Mouse (Mus musculus) kidney, postnatal 14 days (tissue): ENCODE results near the gene Nek4.

Experiments
- DNase-seq: peaks from one replicate; pipeline ENCODE4 v3.0.0; 2022; ENCODE audit warnings: mixed read lengths

The Nek4 gene

DNA sequence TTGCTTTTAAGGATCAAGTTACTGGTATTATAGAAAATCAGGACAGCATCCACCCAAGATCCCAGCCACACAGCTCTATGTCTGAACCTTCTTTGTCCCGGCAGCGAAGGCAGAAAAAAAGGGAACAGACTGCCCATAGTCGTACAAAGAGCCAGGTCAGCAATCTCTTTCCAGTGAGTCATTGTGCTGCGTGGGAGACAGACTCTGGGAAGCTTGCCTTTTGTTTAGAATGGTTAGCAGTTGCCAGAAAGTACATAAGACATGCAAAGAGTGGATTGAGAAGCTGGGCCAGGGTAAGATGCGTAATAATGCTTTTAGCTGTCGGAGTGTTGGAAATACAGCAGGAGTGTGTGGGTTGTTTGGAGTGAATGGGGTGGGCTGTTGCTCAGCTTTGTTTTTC is 23.0 kb downstream of the Nek4 start:
- peak; percentile 38 for DNase-seq

DNA sequence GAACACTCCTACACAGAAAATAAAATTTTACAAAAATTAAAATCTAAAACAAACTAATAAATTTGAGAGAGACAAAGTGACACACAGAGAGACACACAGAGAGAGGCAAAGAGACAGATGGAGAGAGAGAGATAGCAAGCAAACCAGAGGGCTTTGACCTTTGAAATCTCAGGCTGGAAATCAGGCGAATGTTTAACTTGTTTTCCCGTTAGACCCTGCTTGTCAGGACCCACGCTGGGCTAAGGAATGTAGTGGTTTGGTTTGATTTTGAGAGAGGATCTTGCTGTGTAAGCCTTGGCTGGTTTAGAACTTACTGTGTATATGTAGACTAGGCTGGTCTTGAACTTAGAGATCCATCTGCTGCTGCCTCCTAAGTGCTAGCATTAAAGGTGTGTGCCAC is 25.0 kb downstream of the Nek4 start:
- DNase-seq: peak; percentile 61

DNA sequence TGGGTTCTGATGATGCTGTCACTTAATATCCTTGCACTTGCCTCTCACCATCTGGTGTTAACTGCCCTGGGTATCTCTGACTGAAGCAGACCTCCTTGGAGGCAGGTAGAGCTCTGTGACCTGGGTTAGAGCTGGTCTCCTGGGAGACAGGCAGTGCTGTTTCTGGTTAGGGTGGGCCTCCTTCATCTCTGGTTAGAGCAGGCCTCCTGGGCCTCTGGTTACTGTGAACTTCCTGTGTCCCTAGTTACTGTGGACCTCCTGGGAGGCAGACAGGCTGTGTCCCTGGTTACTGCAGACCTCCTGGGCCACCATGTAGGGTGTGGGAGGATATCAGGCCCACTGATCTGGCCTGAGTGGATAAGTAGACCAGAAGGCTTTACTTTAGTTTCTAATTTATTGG is 45.2 kb downstream of the Nek4 start:
- no peak for DNase-seq

DNA sequence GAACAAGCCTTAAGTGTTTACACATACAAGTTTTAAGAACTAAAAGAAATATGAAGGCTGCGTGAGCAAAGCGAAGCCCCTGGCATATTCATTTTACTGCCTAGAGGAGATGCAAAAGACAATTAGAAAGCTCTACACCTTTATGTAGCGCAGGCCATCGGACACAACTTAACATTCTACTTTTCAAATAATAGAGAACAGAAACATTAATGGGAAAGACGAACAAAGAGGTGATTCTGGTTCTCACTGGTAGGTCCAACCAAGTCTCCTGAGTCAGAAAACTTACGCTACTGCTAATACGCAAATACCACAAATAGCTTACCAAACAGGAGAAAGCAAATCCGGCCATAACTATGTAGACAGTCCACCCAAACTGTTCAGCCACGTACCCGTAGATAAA is 49.2 kb downstream of the Nek4 start:
- DNase-seq: no peak

DNA sequence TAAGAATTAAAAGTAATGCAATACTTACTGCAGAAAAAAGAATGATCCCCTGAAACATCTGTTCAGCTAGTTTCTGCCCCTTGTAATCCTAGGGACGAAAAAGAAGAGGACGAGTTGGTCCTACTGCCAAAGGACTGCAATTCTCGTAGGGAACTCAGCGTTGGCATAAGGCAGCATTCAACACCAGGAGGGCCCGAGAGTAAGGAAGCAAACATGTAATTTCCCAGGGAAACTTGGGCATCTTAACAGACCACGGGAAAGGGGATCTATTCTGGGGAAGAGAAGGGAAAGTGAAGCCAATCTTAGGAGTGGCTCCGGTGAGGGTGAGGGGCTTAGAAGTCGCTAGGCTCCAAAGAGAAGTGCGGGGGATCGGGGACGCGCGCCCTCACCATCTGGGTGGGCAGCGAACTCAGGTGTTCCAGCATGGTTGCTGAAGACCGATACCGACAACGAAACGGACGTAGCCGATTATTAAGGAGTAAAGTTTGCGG is 49.7 kb downstream of the Nek4 start:
- DNase-seq: no peak

DNA sequence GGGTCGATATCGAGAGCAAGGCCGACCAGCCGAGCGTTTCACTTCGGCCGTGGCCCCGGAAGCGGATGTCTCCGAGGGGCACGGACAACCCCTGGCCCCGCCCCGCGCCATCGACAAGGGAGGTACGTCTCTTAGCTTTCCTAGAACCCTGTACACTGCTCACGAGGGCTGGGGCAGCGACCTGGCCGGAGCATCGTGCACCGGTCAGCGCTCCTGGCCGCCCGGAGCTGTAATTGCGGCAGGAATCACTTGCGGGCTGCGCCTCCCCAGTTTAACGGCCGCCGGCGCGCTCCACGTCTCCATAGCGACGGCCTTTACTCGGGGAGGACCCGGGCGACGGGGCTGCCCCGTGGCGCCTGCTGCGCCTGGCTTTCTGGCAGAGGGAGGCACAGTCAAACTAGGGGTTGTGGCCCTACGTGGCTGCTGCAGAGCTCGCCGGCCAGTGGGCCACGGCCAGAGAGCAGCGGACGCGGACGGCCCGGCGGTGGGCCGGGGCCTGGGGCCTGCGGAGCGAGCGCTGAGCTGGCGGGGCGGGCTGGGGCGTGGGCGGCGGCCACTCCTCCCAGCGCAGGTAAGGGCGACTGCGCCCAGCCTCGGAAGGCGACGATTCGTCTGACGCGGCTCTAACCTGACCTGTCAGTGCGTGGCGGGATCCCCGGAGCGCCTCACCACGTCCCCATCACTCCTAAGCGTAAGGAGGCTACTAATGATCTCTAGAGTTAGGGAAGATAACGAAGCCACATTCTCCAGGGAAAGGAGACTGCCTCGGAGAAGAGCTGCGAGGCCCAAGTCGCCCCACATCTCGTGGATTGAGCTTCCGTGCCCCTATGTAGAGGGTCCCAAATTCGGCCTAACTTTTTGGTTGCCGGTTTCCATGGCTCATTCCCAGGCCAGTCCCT is 50.4 kb downstream of the Nek4 start, which contains the start of the genes Glt8d1 and Spcs1:
Gene Glt8d1 (plus strand): TSS at position 94 of the 899 bp plus-strand sequence.
Gene Spcs1 (minus strand): TSS at position 366 of the 899 bp plus-strand sequence.
- DNase-seq: peak; percentile 91

DNA sequence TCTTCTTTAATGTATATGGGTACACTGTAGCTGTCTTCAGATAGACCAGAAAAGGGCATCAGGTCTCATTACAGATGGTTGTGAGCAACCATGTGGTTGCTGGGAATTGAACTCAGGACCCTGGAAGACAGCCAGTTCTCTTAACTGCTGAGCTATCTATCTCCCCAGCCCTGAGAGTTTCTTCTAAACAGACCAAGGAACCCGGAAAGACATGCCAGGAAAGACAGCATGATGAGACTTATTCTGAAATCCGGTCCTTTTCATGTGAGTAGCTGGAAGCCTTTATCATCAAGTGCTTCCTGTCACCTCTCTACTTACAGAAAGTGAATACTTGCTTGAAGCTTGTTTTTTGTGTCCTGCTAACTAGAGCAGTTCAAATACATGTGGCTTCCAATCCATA is 53.4 kb downstream of the Nek4 start:
- DNase-seq: no peak

DNA sequence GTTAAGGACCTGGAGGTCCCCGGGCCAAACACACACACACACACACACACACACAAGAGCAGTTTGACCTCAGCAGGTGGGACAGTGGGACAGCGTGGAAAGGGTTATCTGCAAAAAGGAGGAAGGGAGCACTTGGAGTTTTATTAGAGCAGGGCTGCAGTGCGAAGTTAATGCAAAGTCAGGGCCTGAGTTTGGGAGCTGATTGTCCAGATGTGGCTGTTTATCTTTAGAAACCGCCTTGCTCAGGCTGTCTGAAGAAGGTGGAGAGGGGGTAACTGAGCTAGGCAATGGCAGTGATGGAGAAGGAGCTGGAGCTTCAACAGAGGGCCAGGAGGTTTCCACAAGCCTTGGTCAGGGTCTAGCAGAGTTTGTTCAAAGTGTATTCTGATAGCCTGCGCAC is 55.6 kb downstream of the Nek4 start:
- no peak for DNase-seq

DNA sequence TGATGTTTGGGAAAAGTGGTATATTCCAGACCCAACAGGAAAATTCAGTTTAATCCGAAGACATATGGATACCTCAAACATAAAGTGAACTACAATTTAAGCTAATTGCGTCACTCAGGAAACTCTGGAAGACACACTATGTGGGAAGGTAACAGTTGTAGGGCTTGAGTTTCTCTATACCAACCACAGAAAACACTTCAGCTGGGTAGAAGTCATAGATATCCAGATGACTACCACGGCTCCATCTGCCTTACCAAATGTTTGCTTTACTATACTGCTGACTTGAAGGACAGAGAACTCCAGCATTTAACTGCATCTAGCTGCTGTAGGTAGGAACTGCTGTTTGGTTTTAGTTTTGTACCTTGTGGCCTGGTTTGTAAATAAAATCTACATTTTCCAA is 60.4 kb downstream of the Nek4 start:
- DNase-seq: no peak

DNA sequence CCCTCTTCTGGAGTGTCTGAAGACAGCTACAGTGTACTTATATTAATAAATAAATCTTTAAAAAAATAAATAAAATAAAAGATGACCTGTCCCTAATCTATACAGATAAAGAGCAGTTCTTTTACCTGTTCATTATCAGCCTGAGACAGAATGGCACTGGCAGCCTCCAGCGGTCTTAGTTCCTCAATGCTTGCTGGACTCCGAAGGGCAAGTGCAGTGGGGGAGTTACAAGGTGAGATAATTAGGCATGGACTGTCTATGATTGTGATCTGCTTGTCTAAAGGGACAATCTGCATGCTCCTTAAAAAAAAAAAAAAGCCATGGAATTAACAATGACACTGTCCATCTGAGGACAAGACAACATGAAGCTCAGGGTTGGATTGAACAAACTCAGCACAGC is 62.8 kb downstream of the Nek4 start:
- DNase-seq: no peak

DNA sequence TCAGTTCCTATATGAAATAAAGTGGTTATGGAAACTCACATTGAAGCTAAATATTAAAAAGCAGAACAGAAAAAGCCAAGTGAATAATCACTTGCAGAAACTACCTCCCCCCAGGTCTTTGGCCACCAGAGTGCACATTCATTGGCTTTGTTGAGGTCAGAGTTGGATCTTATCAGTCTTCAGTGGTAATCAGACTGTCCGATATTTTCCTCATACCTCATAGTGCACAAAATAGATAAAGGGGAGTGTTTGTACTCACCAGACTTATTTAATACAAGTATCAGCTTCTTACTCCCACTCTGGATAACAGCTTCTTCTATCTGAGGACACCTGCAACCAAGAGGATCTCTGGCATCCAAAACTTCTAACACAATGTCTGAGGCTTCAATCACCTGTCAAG is 64.9 kb downstream of the Nek4 start:
- DNase-seq: no peak

DNA sequence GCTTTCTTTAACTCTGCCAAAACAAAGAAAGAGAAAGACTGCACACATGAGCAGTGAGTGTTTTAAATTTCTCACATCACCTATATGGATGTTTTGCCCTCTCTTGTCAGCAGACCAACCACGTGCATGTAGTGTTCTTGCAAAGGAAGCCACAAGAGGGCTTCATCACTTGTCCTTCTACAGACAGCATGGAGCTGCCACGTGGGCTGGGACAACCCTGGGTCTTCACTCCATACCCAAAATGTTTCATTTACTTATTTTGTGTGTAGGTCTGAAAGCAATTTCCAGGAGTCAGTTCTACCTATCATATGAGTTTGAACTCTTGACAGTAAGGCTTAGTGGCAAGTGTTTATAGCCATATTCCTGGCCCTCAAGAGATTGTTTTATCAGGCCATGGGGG is 66.7 kb downstream of the Nek4 start:
- no peak for DNase-seq

DNA sequence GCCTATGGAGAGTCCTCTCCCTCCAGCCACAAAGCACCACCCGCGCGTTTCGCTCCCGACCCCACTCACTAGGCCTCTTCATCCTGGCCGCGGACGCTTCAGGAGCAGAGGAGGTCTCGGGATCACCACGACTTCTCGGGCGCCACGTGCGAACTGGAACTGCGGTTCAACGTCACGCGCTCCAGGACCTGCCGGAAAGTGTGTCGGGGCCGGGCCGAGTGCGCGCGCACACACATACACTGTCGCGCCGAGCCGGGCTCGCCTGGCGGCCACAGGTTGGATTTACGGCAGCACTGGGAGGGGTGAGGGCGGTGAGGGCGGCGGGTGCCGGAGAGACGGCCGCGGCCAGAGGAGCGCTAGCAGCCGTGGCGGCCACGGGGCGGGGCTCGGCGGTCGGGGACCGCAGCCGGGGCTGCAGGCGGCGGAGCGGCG is 67.7 kb downstream of the Nek4 start, which contains the start of the genes Pbrm1 and Gnl3:
Gene Pbrm1 (plus strand): TSS at position 279 of the 432 bp plus-strand sequence.
Gene Gnl3 (minus strand): TSS at position 293 of the 432 bp plus-strand sequence.
- peak; percentile 99 for DNase-seq

DNA sequence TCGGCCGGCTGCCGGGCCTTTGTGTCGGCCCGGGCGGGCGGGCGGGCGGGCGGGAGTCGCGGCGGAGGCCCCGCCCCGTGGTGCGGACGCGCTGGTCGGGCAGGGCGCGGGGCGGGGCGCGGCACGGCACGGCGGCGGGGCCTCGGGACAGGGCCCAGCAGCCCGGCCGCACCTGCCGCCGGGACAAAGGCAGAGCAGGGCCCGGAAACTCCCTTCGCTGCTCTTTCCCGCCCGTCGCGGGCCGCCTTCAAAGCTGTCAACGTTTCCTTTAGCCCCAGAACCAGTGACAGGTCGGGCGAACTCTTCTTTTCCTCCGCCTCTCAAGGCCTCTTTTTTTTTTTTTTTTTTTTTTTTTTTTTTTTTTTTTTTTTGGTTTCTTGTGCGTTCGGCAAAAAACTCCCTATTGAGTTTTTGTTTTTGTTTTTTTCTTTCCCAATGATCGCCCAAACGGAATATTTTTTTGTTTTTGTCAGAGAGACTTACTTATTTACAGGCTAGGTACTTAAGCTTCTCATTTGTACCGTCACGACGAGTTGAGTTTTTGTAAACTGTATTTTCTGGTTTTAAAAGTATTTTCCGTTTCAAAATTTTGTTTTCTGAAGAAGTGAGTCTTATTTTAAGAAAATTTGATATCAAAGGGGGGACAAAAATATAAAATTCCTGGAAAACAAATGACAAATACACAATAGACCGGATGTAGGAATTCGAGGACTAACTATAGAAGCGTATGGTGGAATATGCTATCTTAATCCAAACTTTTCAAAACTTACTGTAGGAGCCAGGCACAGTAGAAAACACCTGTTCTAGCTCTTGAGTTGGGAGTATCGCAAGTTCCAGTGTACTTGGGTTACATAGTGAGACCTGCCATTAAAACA is 68.4 kb downstream of the Nek4 start:
- peak; percentile 90 for DNase-seq

DNA sequence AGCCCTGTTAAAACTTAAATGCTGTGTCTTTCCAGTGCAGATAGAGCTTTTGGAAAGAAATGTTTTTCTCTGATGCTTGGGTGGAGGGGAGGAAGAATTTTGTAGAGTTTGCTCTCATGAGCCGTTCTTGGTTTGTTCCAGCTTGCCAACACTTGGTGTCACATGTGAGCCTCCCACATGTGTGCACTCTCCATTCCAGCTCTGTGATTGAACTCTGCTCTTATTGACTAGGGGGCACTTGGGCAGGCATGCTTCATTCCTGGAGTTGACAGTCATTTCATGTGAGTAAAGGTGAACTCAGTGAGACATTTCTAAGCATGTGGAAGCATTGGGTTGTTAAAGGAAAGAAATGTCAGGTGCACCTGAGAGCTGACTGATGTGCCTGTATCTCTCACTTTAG is 71.4 kb downstream of the Nek4 start:
- DNase-seq: peak; percentile 21

DNA sequence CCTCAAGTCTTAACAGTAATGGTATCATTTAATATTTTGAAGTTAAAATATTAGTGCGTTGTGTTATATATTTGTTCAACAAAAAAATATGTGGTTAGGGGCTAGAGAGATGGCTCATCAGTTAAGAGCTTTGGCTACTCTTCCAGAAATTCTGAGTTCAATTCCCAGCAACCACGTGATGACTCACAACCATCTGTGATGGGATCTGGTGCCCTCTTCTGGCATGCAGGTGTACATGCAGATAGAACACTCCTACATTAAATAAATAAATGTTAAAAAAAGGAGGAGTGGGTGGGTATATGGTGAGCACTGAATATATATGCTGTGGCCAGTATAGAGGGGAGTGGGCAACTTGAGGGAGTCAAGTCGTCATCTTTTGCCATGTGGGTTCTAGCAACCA is 74.6 kb downstream of the Nek4 start:
- DNase-seq: no peak
